Mouse (Mus musculus): Measurements from ENCODE around the gene Ambp. TPM values are rescaled to one million over a fixed set of nuclear protein-coding genes. Genes with fewer than 3 reads are reported as not detected.

Gene Ambp
- not detected for polyA plus RNA-seq (2017; shearing (Covaris generic))

DNA sequence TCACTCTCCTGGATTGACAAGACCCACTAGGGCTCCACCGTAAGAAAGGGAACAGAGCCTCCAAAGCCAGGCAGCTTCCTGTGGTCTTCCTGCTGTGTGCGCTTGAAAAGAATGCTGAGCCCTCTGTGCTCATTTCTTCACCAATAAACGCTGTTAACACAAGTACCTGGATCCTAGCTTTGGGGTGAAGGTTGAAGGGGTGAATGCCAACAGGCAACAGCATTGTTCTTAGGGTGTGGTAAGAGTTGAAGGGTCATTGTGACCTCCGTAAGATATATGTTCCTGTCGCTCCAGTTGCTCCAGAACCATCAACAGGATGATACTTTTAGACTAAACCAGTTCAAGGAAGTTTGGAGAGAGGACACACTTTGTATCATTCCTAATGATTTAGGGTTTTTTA is at the start of gene Ambp:
TSS of gene Ambp (minus strand) at position 101 of the 400 bp plus-strand sequence.

DNA sequence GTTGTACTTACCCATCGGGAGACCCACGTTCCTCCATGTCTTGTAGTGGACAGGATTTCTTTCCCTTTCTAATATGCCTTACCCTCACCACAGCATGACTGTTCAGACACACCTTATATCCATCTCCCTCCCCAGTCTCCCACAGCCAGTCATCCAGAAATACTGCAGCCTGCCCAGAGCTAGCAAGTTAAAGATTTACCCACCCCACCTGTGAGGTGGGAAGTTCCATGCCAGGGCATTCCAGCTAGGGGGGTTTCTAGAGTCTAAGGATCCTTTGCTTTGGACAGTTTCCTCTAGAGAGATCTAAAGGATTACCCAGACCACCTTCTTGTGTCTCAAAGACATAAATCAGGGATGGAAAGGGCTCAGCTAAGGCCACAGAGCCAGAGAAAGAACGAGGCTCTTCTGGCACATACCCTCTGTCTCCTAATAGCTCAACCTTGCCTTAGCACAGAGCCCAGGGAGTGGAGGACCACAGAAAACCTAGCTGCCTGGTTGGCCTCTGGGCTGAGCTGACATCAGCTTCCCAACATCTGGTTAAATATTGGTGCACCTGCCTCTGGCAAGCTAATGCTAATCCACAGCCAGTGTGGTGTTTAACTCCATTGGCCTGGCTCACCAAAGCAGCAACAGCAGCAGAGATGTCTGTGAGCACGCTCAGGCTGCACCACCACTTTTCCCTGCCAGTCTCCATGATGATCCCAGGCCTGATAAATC is 17.5 kb upstream of the Ambp start, which contains the start of gene Kif12:
TSS of gene Kif12 (minus strand) at position 163 of the 717 bp plus-strand sequence.

Other genes with a start within 250 kb of the Ambp start
- 0.33 TPM for gene Zfp618, start 189.2 kb downstream of the Ambp start, polyA plus RNA-seq (2017; shearing (Covaris generic))
- gene Kif12, start 17.3 kb upstream of the Ambp start, polyA plus RNA-seq (2017; shearing (Covaris generic)) = 0.11 TPM
- gene Col27a1, start 59.2 kb upstream of the Ambp start, polyA plus RNA-seq (2017; shearing (Covaris generic)) = 1.5 TPM
- gene Orm1, start 189.8 kb upstream of the Ambp start, polyA plus RNA-seq (2017; shearing (Covaris generic)) = not detected
- not detected for gene Orm3, start 201.4 kb upstream of the Ambp start, polyA plus RNA-seq (2017; shearing (Covaris generic))
- gene Orm2, start 207.7 kb upstream of the Ambp start, polyA plus RNA-seq (2017; shearing (Covaris generic)) = 0.60 TPM
- 336 TPM for gene Akna, start 248.6 kb upstream of the Ambp start, polyA plus RNA-seq (2017; shearing (Covaris generic))

Data from effector memory CD4-positive, alpha-beta T cell, adult 7 months (primary cell).